9 mouse cellular contexts compared by ENCODE assay signal in genomic region chr7:46796779-46797178, GRCm38 (mm10). TPM values are rescaled to one million over a fixed set of nuclear protein-coding genes. Genes with fewer than 3 reads are reported as not detected.
DNase-seq lines count a peak whose midpoint lies in the region; ATAC-seq and TF ChIP-seq lines count a peak whose summit lies in the region.
"Had no signal": no experiment of that assay in that cellular context is flagged by ENCODE, and none has a peak within 500 bp of the region (broad histone marks: within the 10 kb centered on the region; RNA-seq: fewer than 3 reads in every experiment).

No protein-coding gene starts in this region.

- H3K36me3 ChIP-seq in neural tube, embryonic 11.5 days (ENCODE audit: control insufficient read depth, insufficient read depth, low read length): no peaks in the 10 kb centered on the region
- H3K36me3 ChIP-seq in limb, embryonic 15.5 days: peaks cover 19% of the 10 kb centered on the region
- 0 out of 2 replicates have a peak, but pooled peaks cover 3% of the 10 kb centered on the region for H3K36me3 ChIP-seq in stomach, embryonic 16.5 days (ENCODE audit: control insufficient read depth, insufficient read depth, low read length)

- WGBS in cerebellum, adult 2 months: 45% methylated on average over 6 of the region's 6 CpGs
- WGBS in neural tube, embryonic 11.5 days: 60% methylated on average over 6 of the region's 6 CpGs
- 52% methylated on average over 6 of the region's 6 CpGs for WGBS in limb, embryonic 15.5 days
- WGBS in stomach, embryonic 16.5 days: 41% methylated on average over 6 of the region's 6 CpGs

- ATAC-seq in neural tube, embryonic 11.5 days (ENCODE audit: insufficient read depth, low FRiP score, low TSS enrichment): no peak
- ATAC-seq in limb, embryonic 15.5 days (ENCODE audit: insufficient number of reproducible peaks, low FRiP score, low TSS enrichment, low read depth): no peak
- no peak for ATAC-seq in stomach, embryonic 16.5 days (ENCODE audit: insufficient read depth, low FRiP score)

- H3K9me3 ChIP-seq in neural tube, embryonic 11.5 days (ENCODE audit: control insufficient read depth, low read length): no peaks in the 10 kb centered on the region
- no peaks in the 10 kb centered on the region for H3K9me3 ChIP-seq in limb, embryonic 15.5 days
- no peaks in the 10 kb centered on the region for H3K9me3 ChIP-seq in stomach, embryonic 16.5 days (replicated peaks; ENCODE audit: control insufficient read depth, low read length)

- H3K4me3 ChIP-seq in cerebellum, adult 2 months (replicated peaks; ENCODE audit: insufficient read depth, low read depth, low read length): peak overlapping the region; percentile 49
- H3K4me3 ChIP-seq in neural tube, embryonic 11.5 days (ENCODE audit: low read depth, low read length): peak overlapping the region; percentile 90
- H3K4me3 ChIP-seq in limb, embryonic 15.5 days: peak overlapping the region; percentile 92
- H3K4me3 ChIP-seq in stomach, embryonic 16.5 days (replicated peaks; ENCODE audit: low read length): peak overlapping the region; percentile 86

- TF ChIP-seq CTCF in cerebellum, adult 2 months (IDR thresholded peaks at IDR 0.05; ENCODE audit: borderline replicate concordance, insufficient read depth, low read depth, low read length): no peak

- no peak for TF ChIP-seq POLR2A in cerebellum, adult 2 months (IDR thresholded peaks at IDR 0.05; ENCODE audit: borderline replicate concordance, insufficient read depth, low read length)

- DNase-seq in cerebellum, adult 2 months: no peak
- DNase-seq in cerebellum, postnatal 25 days: no peak
- no peak for DNase-seq in neural tube, embryonic 11.5 days (ENCODE audit: low spot score)
- DNase-seq in neural tube, embryonic 10.5 days (ENCODE audit: extremely low spot score, low spot score): no peak
- no peak for DNase-seq in spleen, postnatal 36 days (ENCODE audit: low spot score in 2 of 2)
- no peak for DNase-seq in left cerebral cortex, postnatal 10 days (ENCODE audit: extremely low spot score in 1 of 2, low spot score in 2 of 2)

- H3K4me2 ChIP-seq in neural tube, embryonic 11.5 days (ENCODE audit: low read depth): peak overlapping the region; percentile 78
- peak overlapping the region; percentile 87 for H3K4me2 ChIP-seq in limb, embryonic 15.5 days
- H3K4me2 ChIP-seq in stomach, embryonic 16.5 days (ENCODE audit: low read depth, low read length): peak overlapping the region; percentile 90

- no peaks in the 10 kb centered on the region; the same call in 1 of the 2 replicates for H3K4me1 ChIP-seq in cerebellum, adult 2 months (ENCODE audit: control insufficient read depth, insufficient read depth, low read length)
- H3K4me1 ChIP-seq in neural tube, embryonic 11.5 days (ENCODE audit: control insufficient read depth, insufficient read depth, low read length): peaks cover 8% of the 10 kb centered on the region
- peaks cover 20% of the 10 kb centered on the region for H3K4me1 ChIP-seq in limb, embryonic 15.5 days
- peaks cover 18% of the 10 kb centered on the region for H3K4me1 ChIP-seq in stomach, embryonic 16.5 days (ENCODE audit: control insufficient read depth, insufficient read depth, low read length)

- no peaks in the 10 kb centered on the region for H3K27me3 ChIP-seq in cerebellum, adult 2 months (ENCODE audit: control insufficient read depth, insufficient read depth, low read length)
- no peaks in the 10 kb centered on the region for H3K27me3 ChIP-seq in neural tube, embryonic 11.5 days (ENCODE audit: control insufficient read depth, insufficient read depth, low read length)
- H3K27me3 ChIP-seq in limb, embryonic 15.5 days: no peaks in the 10 kb centered on the region
- H3K27me3 ChIP-seq in stomach, embryonic 16.5 days (ENCODE audit: control insufficient read depth, insufficient read depth, low read length): no peaks in the 10 kb centered on the region

- intact Hi-C loops in left cerebral cortex, postnatal 10 days (cut with DNase I): no loop called here

- no peak overlapping the region; the same call in 1 of the 2 replicates for H3K9ac ChIP-seq in neural tube, embryonic 11.5 days (ENCODE audit: low read length)
- peak overlapping the region; percentile 78; the same call in 1 of the 2 replicates for H3K9ac ChIP-seq in limb, embryonic 15.5 days
- peak overlapping the region; percentile 93 for H3K9ac ChIP-seq in stomach, embryonic 16.5 days (ENCODE audit: low read length)

- no peak overlapping the region for H3K27ac ChIP-seq in cerebellum, adult 2 months (ENCODE audit: insufficient read depth, low read length)
- H3K27ac ChIP-seq in neural tube, embryonic 11.5 days (ENCODE audit: low read depth, low read length): no peak overlapping the region
- no peak overlapping the region for H3K27ac ChIP-seq in limb, embryonic 15.5 days
- H3K27ac ChIP-seq in stomach, embryonic 16.5 days (ENCODE audit: low read length): no peak overlapping the region

RNA-seq across cellular contexts. Expression of gene Gtf2h1, which starts 0.9 kb away (rescaled TPM):
- polyA plus RNA-seq in cerebellum, adult 2 months (2012; rRNA removed): 33.2 and 33.8 TPM in 2 replicates
- 55.0 and 55.9 TPM in 2 replicates for polyA plus RNA-seq in neural tube, embryonic 11.5 days (2014; fragmentation: Nextera tagmentation; extraction: Ambion mirVana)
- 49.8 and 52.4 TPM in 2 replicates for polyA plus RNA-seq in limb, embryonic 15.5 days (2015; fragmentation: Nextera tagmentation; extraction: Ambion mirVana)
- 50.0 and 51.6 TPM in 2 replicates for polyA plus RNA-seq in stomach, embryonic 16.5 days (2015; fragmentation: Nextera tagmentation; extraction: Ambion mirVana)
- 10 to 100 TPM; 38.4 to 40.8 TPM for total RNA-seq in left cerebral cortex, postnatal 10 days (2021)

RNA-seq across cellular contexts. Expression of gene Hps5, which starts 0.9 kb away (rescaled TPM):
- polyA plus RNA-seq in cerebellum, adult 2 months (2012; rRNA removed): 20.8 and 21.7 TPM in 2 replicates
- 18.0 and 21.7 TPM in 2 replicates for polyA plus RNA-seq in neural tube, embryonic 11.5 days (2014; fragmentation: Nextera tagmentation; extraction: Ambion mirVana)
- polyA plus RNA-seq in limb, embryonic 15.5 days (2015; fragmentation: Nextera tagmentation; extraction: Ambion mirVana): 20.8 and 23.2 TPM in 2 replicates
- polyA plus RNA-seq in stomach, embryonic 16.5 days (2015; fragmentation: Nextera tagmentation; extraction: Ambion mirVana): 20.5 and 23.4 TPM in 2 replicates
- total RNA-seq in left cerebral cortex, postnatal 10 days (2021): 10 to 100 TPM; 13.8 to 14.7 TPM

RNA-seq across cellular contexts. Expression of gene Ldha, which starts 44.5 kb away (rescaled TPM):
- polyA plus RNA-seq in cerebellum, adult 2 months (2012; rRNA removed): 209 and 227 TPM in 2 replicates
- polyA plus RNA-seq in neural tube, embryonic 11.5 days (2014; fragmentation: Nextera tagmentation; extraction: Ambion mirVana): 1,604 and 1,620 TPM in 2 replicates
- 1,928 and 2,051 TPM in 2 replicates for polyA plus RNA-seq in limb, embryonic 15.5 days (2015; fragmentation: Nextera tagmentation; extraction: Ambion mirVana)
- polyA plus RNA-seq in stomach, embryonic 16.5 days (2015; fragmentation: Nextera tagmentation; extraction: Ambion mirVana): 1,904 and 2,036 TPM in 2 replicates
- total RNA-seq in left cerebral cortex, postnatal 10 days (2021): 100 to 1,000 TPM; 495 to 502 TPM

RNA-seq across cellular contexts. Expression of gene Saa2, which starts 45.2 kb away (rescaled TPM):
- polyA plus RNA-seq in cerebellum, adult 2 months (2012; rRNA removed): 0.19 TPM in 1 of 2 replicates, not detected in the other
- polyA plus RNA-seq in neural tube, embryonic 11.5 days (2014; fragmentation: Nextera tagmentation; extraction: Ambion mirVana): 0.88 TPM in 1 of 2 replicates, not detected in the other
- polyA plus RNA-seq in limb, embryonic 15.5 days (2015; fragmentation: Nextera tagmentation; extraction: Ambion mirVana): 0.41 and 0.78 TPM in 2 replicates
- not detected in 2 replicates for polyA plus RNA-seq in stomach, embryonic 16.5 days (2015; fragmentation: Nextera tagmentation; extraction: Ambion mirVana)
- total RNA-seq in left cerebral cortex, postnatal 10 days (2021): not detected
- total RNA-seq: neutrophil, adult 5-6 weeks had no signal

RNA-seq across cellular contexts. Expression of gene Saa1, which starts 54.0 kb away (rescaled TPM):
- 0.15 TPM in 1 of 2 replicates, not detected in the other for polyA plus RNA-seq in cerebellum, adult 2 months (2012; rRNA removed)
- 0.77 and 2.1 TPM in 2 replicates for polyA plus RNA-seq in neural tube, embryonic 11.5 days (2014; fragmentation: Nextera tagmentation; extraction: Ambion mirVana)
- polyA plus RNA-seq in limb, embryonic 15.5 days (2015; fragmentation: Nextera tagmentation; extraction: Ambion mirVana): 1.2 and 1.9 TPM in 2 replicates
- 0.48 TPM in 1 of 2 replicates, not detected in the other for polyA plus RNA-seq in stomach, embryonic 16.5 days (2015; fragmentation: Nextera tagmentation; extraction: Ambion mirVana)
- not detected for total RNA-seq in left cerebral cortex, postnatal 10 days (2021)
- total RNA-seq: neutrophil, adult 5-6 weeks had no signal
